Mouse (Mus musculus) cerebellum, postnatal 14 days (tissue): ENCODE measurements at regions not wholly inside any gene's neighbourhood (a gene's known extent, or its start where the extent isn't known, plus 50 kb on each side); places are given as distances from the start of the nearest gene placed in this dataset.
A peak's percentile ranks its signal among the peaks of the same experiment; 100 is the strongest.

Source experiments
- DNase-seq, 2 experiments: peaks; one replicate each; pipeline ENCODE4 v3.0.0; 2021; ENCODE audit warnings: mixed read lengths in 2 of 2

DNA sequence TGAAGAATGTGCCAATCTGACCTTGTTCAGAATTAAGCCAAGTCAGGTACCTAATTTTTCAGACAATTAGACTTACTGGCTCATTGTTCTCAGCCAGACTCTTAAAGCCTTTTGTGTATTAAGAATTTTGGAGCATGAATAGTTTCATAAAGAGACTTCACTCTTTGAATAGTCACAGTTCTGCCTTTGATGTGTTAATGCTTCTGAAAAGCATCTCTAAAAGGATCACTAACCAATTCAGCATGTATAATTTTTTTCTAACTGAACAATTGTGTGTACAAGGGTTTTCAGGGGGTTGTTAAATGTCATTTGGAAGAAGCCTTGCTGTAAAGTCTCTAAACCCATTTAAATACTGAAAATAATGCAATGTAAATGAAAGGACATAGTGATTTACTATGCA is 1105.4 kb upstream of the Tmeff2 start:
- no peak for DNase-seq

DNA sequence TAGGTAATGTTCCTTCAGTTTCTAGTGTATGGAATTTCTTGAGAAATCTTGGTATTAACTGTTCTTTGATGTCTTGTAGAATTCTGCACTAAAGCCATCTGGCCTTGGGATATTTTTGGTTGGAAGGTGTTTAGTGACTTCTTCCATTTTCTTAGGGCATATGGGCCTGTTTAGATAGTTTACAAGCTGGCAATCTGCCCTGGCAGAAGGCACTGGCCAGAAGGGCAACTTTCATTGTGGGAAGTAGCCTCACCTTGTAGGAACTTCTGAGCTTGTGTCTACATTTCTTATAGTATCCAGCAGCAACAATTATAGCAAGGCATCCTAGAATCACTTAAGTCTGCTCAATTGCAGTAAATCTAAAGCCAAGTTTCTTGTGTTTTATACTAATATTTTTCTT is 1091.1 kb upstream of the Tmeff2 start:
- peak; percentile 57 to 79 for DNase-seq
